Mouse (Mus musculus) heart, adult 2 months (tissue): ENCODE data around the gene Gm49510.

Source experiments
- CTCF ChIP-seq: fragments of 200-600 bp; IDR thresholded peaks from 2 replicates; pipeline ENCODE4 v1.8.1; 2022; ENCODE audit warnings: antibody characterized with exemption, mild to moderate bottlenecking, moderate library complexity
- EP300 ChIP-seq: fragments of 200-500 bp; IDR thresholded peaks from 2 replicates; pipeline ENCODE4 v1.6.1; 2011; ENCODE audit warnings: low read depth, low read length, control low read depth; ENCODE audit not compliant: insufficient read depth
- POLR2A ChIP-seq: fragments of 200-500 bp; IDR thresholded peaks from 2 replicates; pipeline ENCODE4 v1.6.1; 2011; ENCODE audit warnings: mild to moderate bottlenecking, low read depth, low read length, control low read depth; ENCODE audit not compliant: insufficient read depth

GRCm38 (mm10) chr15:78895741-78896140 lies 3.7 kb upstream of the Gm49510 start:
- TF ChIP-seq CTCF: no peak
- no peak for TF ChIP-seq POLR2A
- no peak for TF ChIP-seq EP300
